Mouse (Mus musculus): ENCODE measurements at regions not wholly inside any gene's neighbourhood (a gene's known extent, or its start where the extent isn't known, plus 50 kb on each side); places are given as distances from the start of the nearest gene placed in this dataset.
"Not testable (repeated sequence)": the region's sequence is repeated elsewhere in the genome, so short reads cannot be mapped to it uniquely, and the experiment has no call there.

DNA sequence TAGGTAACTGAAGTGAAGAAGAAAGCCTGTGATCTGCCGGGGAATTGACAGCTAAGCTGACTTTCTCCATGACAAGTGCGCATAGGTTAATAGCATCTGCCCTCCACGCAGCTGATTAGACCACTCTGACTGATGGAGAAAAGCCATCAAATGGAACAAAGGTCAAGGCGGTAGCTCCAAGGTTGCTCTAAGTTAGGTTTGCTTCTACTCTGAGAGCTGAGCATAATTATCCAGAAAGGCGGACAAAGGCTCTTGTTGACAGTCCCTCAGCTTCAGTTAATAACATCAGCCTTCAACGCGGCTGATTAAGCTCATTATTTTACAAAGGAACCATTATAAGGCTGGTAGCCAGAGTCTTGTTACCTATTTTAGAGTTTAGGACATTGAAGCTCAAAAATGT lies 54.0 kb upstream of the Enpep start:
- DNase-seq (ENCODE audit: low read depth) = no peak

DNA sequence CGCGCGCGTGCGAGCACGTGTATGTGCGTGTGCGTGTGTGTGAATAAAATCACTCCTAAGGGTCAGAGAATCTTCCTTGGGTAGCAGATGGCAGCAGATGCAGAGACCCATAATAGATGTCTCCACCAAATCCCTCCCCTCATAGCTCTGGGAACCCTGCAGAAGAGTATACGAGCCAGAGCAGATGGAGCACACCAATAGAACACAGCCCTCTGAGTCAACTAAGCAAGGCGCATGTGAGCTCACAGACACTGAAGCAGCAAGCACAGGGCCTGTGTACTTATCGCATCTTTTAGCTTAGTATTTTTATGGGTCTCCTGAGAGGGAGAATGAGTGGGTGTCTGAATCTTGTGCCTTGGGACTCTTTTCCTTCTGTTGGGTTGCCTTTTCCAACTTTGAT lies 58.0 kb upstream of the Enpep start:
- DNase-seq (ENCODE audit: low read depth) = no peak

GRCm38 (mm10) chr3:129391888-129392813 lies 59.6 kb upstream of the Enpep start:
- no peak for DNase-seq (ENCODE audit: low read depth)

GRCm38 (mm10) chr3:129392814-129393804 lies 60.6 kb upstream of the Enpep start:
- DNase-seq (ENCODE audit: low read depth) = no peak

GRCm38 (mm10) chr3:129397481-129397880 lies 65.0 kb upstream of the Enpep start:
- no peak for DNase-seq (ENCODE audit: low read depth)

GRCm38 (mm10) chr3:129400092-129400924 lies 67.8 kb upstream of the Enpep start:
- no peak for DNase-seq (ENCODE audit: low read depth)

GRCm38 (mm10) chr3:129411389-129412054 lies 79.0 kb upstream of the Enpep start:
- no peak for DNase-seq (ENCODE audit: low read depth)

- DNase-seq (ENCODE audit: low read depth) = no peak
These were observed 79.8 kb upstream of the Enpep start for GRCm38 (mm10) chr3:129412126-129412960.

DNA sequence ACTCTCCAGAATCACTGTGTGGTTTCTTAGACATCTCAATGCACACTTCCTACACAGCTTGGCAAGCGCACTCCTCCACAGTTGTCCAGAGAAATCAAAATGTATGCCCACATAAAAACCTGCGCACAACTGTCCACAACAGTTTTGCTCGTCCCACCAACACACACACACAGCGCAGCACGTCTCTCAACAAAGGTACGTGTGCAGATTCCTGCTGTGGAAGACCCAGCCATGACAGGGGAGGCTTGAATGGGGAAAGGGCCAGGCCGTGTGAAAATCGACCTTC lies 80.4 kb upstream of the Enpep start:
- no peak for DNase-seq (ENCODE audit: low read depth)

- DNase-seq (ENCODE audit: low read depth) = no peak
These were observed 83.1 kb upstream of the Enpep start for GRCm38 (mm10) chr3:129415656-129416055.

DNA sequence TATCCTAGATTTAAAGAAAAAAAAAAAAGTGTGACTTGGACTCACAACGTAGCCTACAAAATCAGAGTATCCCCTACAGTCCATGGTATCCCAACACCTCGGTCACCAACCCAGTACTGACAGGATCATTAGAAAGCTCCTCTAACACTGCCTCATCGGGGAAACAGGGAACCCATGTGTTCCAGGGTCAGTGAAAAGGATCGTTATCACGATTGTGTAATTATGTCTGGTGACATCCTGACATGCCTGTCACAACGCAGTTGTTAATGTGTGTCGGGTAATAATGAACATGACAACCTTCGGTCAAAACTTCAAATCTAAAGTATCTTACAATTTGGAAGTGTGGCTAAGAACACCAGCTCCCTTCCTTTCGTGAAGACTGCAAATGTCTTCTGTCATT lies 83.8 kb upstream of the Enpep start:
- no peak for DNase-seq (ENCODE audit: low read depth)

GRCm38 (mm10) chr3:129421620-129422239 lies 89.2 kb upstream of the Enpep start:
- not testable (repeated sequence) for DNase-seq (ENCODE audit: low read depth)

DNA sequence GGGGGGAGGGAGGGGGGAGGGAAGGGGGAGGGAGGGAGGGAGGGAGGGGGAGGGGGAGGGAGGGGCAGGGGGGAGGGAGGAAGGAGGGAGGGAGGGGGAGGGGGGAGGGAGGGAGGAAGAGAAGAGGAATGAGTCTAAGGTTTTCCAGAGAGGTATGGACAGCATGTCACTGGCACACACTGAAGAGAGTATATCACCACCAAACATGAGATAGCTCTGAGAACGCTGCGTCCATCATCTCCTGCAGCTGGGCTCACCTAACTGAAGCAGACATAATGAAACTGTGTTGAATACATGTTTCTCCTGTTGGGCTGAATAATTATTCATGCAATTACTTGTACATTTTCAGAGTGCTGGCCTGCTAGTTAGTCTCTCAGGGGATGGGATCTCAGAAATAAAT lies 96.2 kb upstream of the Enpep start:
- no peak for DNase-seq (ENCODE audit: low read depth)

DNA sequence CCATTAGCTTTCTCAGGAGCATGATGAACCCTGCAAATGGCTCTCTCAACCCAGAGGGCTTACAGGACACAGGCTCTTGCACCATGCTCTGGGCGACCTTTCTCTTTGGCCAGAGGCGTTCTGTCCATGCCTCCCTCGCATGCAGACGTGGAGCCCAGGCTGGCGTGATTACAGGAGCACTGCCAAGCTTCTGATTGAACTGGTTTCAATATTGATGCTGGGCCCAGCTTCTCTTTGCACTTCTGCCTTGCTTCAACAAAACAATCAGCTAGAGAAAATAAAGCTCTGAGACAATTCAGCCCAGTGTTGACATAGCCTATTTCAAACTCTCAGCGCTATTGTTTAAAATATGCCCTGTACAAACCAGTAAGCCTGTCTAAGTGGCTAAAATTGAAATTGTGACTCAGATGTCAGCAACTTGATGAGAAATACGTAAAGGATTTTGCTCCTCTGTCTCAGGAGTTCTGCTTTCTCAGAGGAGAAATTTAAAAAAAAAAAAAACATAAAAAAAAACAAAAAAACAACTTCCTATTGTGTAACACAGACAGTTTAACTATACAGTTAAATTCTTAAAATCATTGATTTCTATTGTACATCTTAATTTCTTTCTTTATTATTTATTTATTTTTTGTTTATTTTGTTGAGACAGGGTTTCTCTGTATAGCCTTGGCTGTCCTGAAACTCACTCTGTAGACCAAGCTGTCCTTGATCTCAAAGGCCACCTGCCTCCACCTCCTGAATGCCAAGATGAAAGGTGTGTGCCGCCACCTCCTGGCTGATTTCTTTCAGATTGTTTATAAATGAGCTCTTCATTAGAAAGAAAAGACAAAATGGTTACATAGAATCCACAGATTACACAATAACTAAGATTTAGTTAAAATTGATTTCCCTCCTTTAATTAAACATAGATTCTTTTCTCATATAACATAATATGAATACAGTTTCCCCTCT lies 96.9 kb upstream of the Enpep start:
- no peak for DNase-seq (ENCODE audit: low read depth)

DNA sequence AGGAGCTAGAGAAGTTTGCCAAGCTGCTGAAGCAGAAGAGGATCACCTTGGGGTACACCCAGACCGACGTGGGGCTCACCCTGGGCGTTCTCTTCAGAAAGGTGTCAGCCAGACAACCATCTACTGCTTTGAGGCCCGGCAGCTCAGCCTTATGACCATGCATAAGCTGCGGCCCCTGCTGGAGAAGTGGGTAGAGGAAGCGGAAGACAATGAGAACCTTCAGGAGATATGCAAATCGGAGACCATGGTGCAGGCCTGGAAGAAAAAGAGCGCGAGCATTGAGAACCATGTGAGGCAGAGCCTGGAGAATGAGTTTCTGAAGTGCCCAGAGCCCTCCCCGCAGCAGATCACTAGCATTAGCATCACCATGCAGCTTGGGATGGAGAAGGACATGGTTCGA lies 98.1 kb upstream of the Elovl6 start:
- no peak for DNase-seq (ENCODE audit: low read depth)

- no peak for DNase-seq (ENCODE audit: low read depth)
These were observed 94.5 kb upstream of the Elovl6 start for GRCm38 (mm10) chr3:129437687-129438086.

- DNase-seq (ENCODE audit: low read depth) = no peak
These were observed 89.4 kb upstream of the Elovl6 start for GRCm38 (mm10) chr3:129442756-129443155.

GRCm38 (mm10) chr3:129444221-129444620 lies 87.9 kb upstream of the Elovl6 start:
- no peak for DNase-seq (ENCODE audit: low read depth)

DNA sequence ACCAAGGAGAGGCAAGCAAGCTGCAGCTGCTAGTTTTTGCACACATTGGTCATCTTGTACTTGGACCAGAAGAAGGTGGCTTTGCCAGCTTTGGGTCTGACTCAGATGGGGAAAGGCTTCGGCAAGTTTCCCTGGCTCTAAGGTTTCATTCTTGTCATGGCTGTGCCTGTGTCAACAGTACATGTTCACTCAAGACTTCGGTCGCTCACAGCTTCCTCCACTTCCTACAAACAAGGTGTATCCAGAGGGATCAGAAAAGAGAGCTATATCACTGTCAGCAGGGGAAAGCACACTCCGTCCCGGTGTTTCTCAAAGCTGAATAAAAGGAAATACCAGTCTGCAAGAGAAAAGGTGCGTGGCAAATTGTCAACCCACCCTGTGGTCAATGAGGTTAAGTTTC lies 86.2 kb upstream of the Elovl6 start:
- no peak for DNase-seq (ENCODE audit: low read depth)
